Mouse (Mus musculus): Measurements from ENCODE around the gene Ppih. TPM values are rescaled to one million over a fixed set of nuclear protein-coding genes. Genes with fewer than 3 reads are reported as not detected.

Ppih gene
- total and polyA plus RNA-seq, 3 experiments: 140 to 246 (median 199) TPM

DNA sequence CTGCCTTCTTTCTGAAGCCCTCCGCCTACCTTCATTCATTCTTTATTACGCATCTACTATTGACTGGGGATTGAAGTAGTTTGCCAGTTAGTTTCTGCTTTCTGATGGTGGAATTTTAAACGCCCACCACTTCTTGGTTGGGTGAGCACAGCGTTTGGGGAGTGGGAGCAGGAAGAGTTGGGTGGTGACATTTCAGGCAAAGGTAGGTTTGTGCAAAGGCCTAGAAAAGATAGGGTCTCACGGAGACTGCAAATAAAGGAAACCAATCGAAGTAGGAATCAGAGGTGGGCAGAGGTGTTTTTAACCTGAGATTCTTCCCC lies 25.3 kb downstream of the Ppih start:
- Histone ChIP-seq H3K4me3 (ENCODE audit: control insufficient read depth in 1 of 2, insufficient read depth in 1 of 2, low read depth in 2 of 2, low read length in 2 of 2) (peak overlapping the region; percentile 73 to 85), H3K79me2 (ENCODE audit: control insufficient read depth, insufficient read depth, low read length, poor library complexity) (peaks cover 49% of the 10 kb centered on the region), H3K9me3 (replicated peaks; ENCODE audit: insufficient read depth, low read length) (no peaks in the 10 kb centered on the region), H3K27me3 (ENCODE audit: control insufficient read depth in 1 of 2, insufficient read depth in 2 of 2, low read length in 2 of 2) (no peaks in the 10 kb centered on the region), H3K9ac (ENCODE audit: control insufficient read depth, low read depth, low read length, poor library complexity, severe bottlenecking) (peak overlapping the region; percentile 93), H3K4me1 (ENCODE audit: control insufficient read depth in 1 of 2, insufficient read depth in 2 of 2, low read length in 2 of 2) (peaks cover 2 to 7% of the 10 kb centered on the region in 2 experiments; a peak in 3 of 4 replicates), H3K27ac (ENCODE audit: control insufficient read depth, low read depth, low read length) (peak overlapping the region; percentile 83), H3K36me3 (ENCODE audit: control insufficient read depth in 1 of 2, insufficient read depth in 2 of 2, low read length in 2 of 2) (peaks cover 10 to 16% of the 10 kb centered on the region in 2 experiments)
- DNase-seq (ENCODE audit: low read depth, low spot score): no peak
- 0 out of 2 replicates have a peak, but pooled peaks have one; percentile 57 for TF ChIP-seq CHD1 (IDR thresholded peaks at IDR 0.05; ENCODE audit: low read depth, low read length)
- no peak for TF ChIP-seq MYC (IDR thresholded peaks at IDR 0.05; ENCODE audit: low read depth, low read length)

GRCm38 (mm10) chr4:119294415-119295133 lies 25.8 kb downstream of the Ppih start, which contains the start of gene Ybx1:
Gene Ybx1 (minus strand): TSS chr4:119294604.
- Histone ChIP-seq H3K36me3 (ENCODE audit: control insufficient read depth in 1 of 2, insufficient read depth in 2 of 2, low read length in 2 of 2) (peaks cover 14 to 21% of the 10 kb centered on the region in 2 experiments), H3K27me3 (ENCODE audit: control insufficient read depth in 1 of 2, insufficient read depth in 2 of 2, low read length in 2 of 2) (no peaks in the 10 kb centered on the region), H3K9ac (ENCODE audit: control insufficient read depth, low read depth, low read length, poor library complexity, severe bottlenecking) (peak within 1 kb of the TSS; percentile 99), H3K9me3 (replicated peaks; ENCODE audit: insufficient read depth, low read length) (no peaks in the 10 kb centered on the region), H3K79me2 (ENCODE audit: control insufficient read depth, insufficient read depth, low read length, poor library complexity) (peaks cover 54% of the 10 kb centered on the region), H3K4me1 (ENCODE audit: control insufficient read depth in 1 of 2, insufficient read depth in 2 of 2, low read length in 2 of 2) (peaks cover 2 to 10% of the 10 kb centered on the region in 2 experiments; a peak in 3 of 4 replicates), H3K4me3 (ENCODE audit: control insufficient read depth in 1 of 2, insufficient read depth in 1 of 2, low read depth in 2 of 2, low read length in 2 of 2) (peak within 1 kb of the TSS; percentile 85 to 99), H3K27ac (ENCODE audit: control insufficient read depth, low read depth, low read length) (peak within 1 kb of the TSS; percentile 96)
- peak; percentile 98 for DNase-seq (ENCODE audit: low read depth, low spot score)
- TF ChIP-seq CHD1 (IDR thresholded peaks at IDR 0.05; ENCODE audit: low read depth, low read length): no peak
- no peak for TF ChIP-seq ZKSCAN1 (IDR thresholded peaks at IDR 0.05; ENCODE audit: low read depth, low read length)
- no peak for TF ChIP-seq JUND (IDR thresholded peaks at IDR 0.05; ENCODE audit: low read depth, low read length)
- TF ChIP-seq MYB (IDR thresholded peaks at IDR 0.05; ENCODE audit: low read depth, low read length): no peak
- peak; percentile 83 for TF ChIP-seq ELF1 (IDR thresholded peaks at IDR 0.05; ENCODE audit: low read depth, low read length)
- TF ChIP-seq POLR2A (IDR thresholded peaks at IDR 0.05; ENCODE audit: control insufficient read depth in 1 of 2, insufficient read depth in 1 of 2, low read depth in 1 of 2, low read length in 2 of 2, poor library complexity in 1 of 2): peak; percentile 58 to 80
- TF ChIP-seq ZMIZ1 (IDR thresholded peaks at IDR 0.05; ENCODE audit: low read depth, low read length): peak; percentile 50
- TF ChIP-seq KAT2A (conservative IDR thresholded peaks at IDR 0.05; ENCODE audit: low read depth, low read length): peak; percentile 63; the same call in 1 of the 2 replicates
- no peak for TF ChIP-seq MEF2A (IDR thresholded peaks at IDR 0.05; ENCODE audit: extremely low read depth, insufficient replicate concordance, low read depth, low read length, poor library complexity, severe bottlenecking)
- TF ChIP-seq ETS1 (IDR thresholded peaks at IDR 0.05; ENCODE audit: low read depth, low read length): peak; percentile 46
- TF ChIP-seq USF1 (IDR thresholded peaks at IDR 0.05; ENCODE audit: low read depth, low read length): peak; percentile 97
- TF ChIP-seq MAZ (IDR thresholded peaks at IDR 0.05; ENCODE audit: low read depth, low read length): no peak
- 0 out of 2 replicates have a peak, but pooled peaks have one; percentile 67 for TF ChIP-seq UBTF (IDR thresholded peaks at IDR 0.05; ENCODE audit: borderline replicate concordance, insufficient read depth, low read depth, low read length)
- TF ChIP-seq CTCF (IDR thresholded peaks at IDR 0.05 in 2 of 3, conservative IDR thresholded peaks at IDR 0.05 in 1 of 3; ENCODE audit: control insufficient read depth in 1 of 3, insufficient read depth in 1 of 3, low read depth in 2 of 3, low read length in 3 of 3, poor library complexity in 1 of 3, severe bottlenecking in 1 of 3): no peak
- TF ChIP-seq MAX (IDR thresholded peaks at IDR 0.05; ENCODE audit: low read length): peak; percentile 94
- TF ChIP-seq TAL1 (IDR thresholded peaks at IDR 0.05; ENCODE audit: low read length): no peak
- peak; percentile 88 for TF ChIP-seq HCFC1 (IDR thresholded peaks at IDR 0.05; ENCODE audit: low read depth, low read length)
- TF ChIP-seq BHLHE40 (IDR thresholded peaks at IDR 0.05; ENCODE audit: borderline replicate concordance, low read depth, low read length): no peak; the same call in 1 of the 2 replicates
- no peak for TF ChIP-seq GABPA (IDR thresholded peaks at IDR 0.05; ENCODE audit: low read depth, low read length)
- no peak for TF ChIP-seq E2F4 (IDR thresholded peaks at IDR 0.05; ENCODE audit: borderline replicate concordance, low read depth, low read length)
- peak; percentile 77; the same call in 1 of the 2 replicates for TF ChIP-seq POLR2AphosphoS2 (IDR thresholded peaks at IDR 0.05; ENCODE audit: low read length)
- no peak for TF ChIP-seq POLR2AphosphoS5 (IDR thresholded peaks at IDR 0.05; ENCODE audit: borderline replicate concordance, low read depth, low read length)
- peak; percentile 99 for TF ChIP-seq MXI1 (IDR thresholded peaks at IDR 0.05; ENCODE audit: low read depth, low read length)
- TF ChIP-seq MAFK (IDR thresholded peaks at IDR 0.05; ENCODE audit: borderline replicate concordance, low read depth, low read length): no peak
- TF ChIP-seq USF2 (IDR thresholded peaks at IDR 0.05; ENCODE audit: borderline replicate concordance in 1 of 2, insufficient read depth in 1 of 2, low read depth in 1 of 2, low read length in 2 of 2): peak; percentile 59 to 91; a peak in 3 of 4 replicates
- TF ChIP-seq GATA1 (IDR thresholded peaks at IDR 0.05; ENCODE audit: low read depth, low read length): no peak
- peak; percentile 56; the same call in 1 of the 2 replicates for TF ChIP-seq NRF1 (IDR thresholded peaks at IDR 0.05; ENCODE audit: insufficient read depth, low read depth, low read length, poor library complexity, severe bottlenecking)
- peak; percentile 79 for TF ChIP-seq CHD2 (IDR thresholded peaks at IDR 0.05; ENCODE audit: low read length)
